Mouse (Mus musculus): ENCODE measurements at regions not wholly inside any gene's neighbourhood (a gene's known extent, or its start where the extent isn't known, plus 50 kb on each side); places are given as distances from the start of the nearest gene placed in this dataset.

DNA sequence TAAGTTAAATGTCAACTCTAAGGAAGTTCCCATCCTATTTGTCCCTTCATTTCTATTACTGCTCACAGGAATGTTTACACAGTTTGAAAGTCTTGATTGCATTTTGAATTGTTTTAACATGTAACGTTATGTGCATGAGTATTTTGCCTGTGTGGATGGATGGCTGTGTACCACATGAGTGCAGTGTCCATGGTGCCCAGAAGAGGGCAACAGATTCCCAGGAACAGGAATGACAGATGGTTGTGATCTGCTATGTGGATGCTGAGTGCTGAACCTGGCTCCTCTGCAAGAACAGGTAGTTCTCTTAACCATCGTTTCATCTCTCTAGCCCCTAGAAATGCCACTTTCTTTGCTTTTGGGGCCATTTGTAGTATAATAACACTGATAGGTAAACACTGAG is 597.9 kb upstream of the Zwint start:
- Histone ChIP-seq H3K9ac (ENCODE audit: low read depth, low read length) (no peak overlapping the region), H3K36me3 (ENCODE audit: control insufficient read depth, insufficient read depth, low read length) (no peaks in the 10 kb centered on the region), H3K4me3 (ENCODE audit: low read depth, low read length) (no peak overlapping the region), H3K27ac (ENCODE audit: low read length) (no peak overlapping the region), H3K4me2 (ENCODE audit: low read length) (no peak overlapping the region), H3K27me3 (ENCODE audit: control insufficient read depth, insufficient read depth, low read depth, low read length) (no peaks in the 10 kb centered on the region), H3K4me1 (ENCODE audit: control insufficient read depth, insufficient read depth, low read length) (no peaks in the 10 kb centered on the region), H3K9me3 (replicated peaks; ENCODE audit: control insufficient read depth, low read length, poor library complexity, severe bottlenecking) (no peaks in the 10 kb centered on the region)
- 87% methylated on average over 2 of the region's 2 CpGs for WGBS
- ATAC-seq = no peak

DNA sequence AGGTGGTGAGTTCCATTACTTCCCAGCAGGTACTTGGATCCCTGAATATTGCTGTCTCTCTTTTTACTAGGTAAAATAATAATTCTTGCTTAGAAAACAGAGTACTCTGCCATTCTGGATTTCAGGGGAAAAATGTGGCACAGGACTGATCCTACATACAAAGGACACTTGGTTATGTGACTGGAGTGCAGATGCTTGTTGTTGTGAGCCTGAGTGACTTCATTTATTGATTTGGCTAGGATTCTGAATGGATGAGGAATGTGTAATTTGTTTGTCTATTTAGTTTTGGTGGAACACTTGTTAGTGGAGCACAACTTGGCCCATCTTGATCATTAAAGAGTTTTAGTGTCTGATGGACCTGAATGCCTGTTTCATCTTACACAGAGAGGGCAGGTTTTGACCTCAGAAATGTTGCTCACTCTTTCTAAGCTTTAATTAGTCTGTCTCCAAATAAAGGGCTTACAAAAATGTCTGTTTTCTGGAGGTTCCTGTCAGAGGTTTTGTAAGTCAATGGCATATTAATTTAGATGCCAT is 583.4 kb upstream of the Zwint start:
- Histone ChIP-seq H3K4me1 (ENCODE audit: control insufficient read depth, insufficient read depth, low read length) (no peaks in the 10 kb centered on the region), H3K9me3 (replicated peaks; ENCODE audit: control insufficient read depth, low read length, poor library complexity, severe bottlenecking) (no peaks in the 10 kb centered on the region), H3K9ac (ENCODE audit: low read depth, low read length) (no peak overlapping the region), H3K27me3 (ENCODE audit: control insufficient read depth, insufficient read depth, low read depth, low read length) (no peaks in the 10 kb centered on the region), H3K4me3 (ENCODE audit: low read depth, low read length) (no peak overlapping the region), H3K27ac (ENCODE audit: low read length) (no peak overlapping the region), H3K36me3 (ENCODE audit: control insufficient read depth, insufficient read depth, low read length) (no peaks in the 10 kb centered on the region), H3K4me2 (ENCODE audit: low read length) (no peak overlapping the region)
- no peak for ATAC-seq

DNA sequence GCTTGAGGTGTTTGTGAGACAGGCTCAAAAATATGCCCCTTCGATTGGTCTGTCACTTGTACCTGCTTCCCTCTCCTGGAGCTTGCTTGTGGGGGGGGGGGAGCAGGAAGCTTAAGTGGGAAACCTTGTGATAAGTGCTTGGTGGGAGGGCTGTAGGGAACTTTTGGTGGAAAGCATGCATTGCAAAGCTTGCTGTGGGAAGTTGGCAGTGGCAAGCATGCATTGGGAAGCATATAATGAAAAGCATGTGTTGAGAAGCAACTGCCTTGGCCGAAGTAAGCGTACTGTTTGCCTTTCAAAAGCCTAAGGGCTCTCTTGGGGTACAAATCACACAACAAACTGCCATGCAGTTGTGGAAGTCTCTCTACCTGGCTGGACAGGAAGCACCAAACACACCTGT is 576.3 kb upstream of the Zwint start:
- no peak overlapping the region for H3K4me3 ChIP-seq (ENCODE audit: low read depth, low read length)
- no peaks in the 10 kb centered on the region for H3K27me3 ChIP-seq (ENCODE audit: control insufficient read depth, insufficient read depth, low read depth, low read length)
- no peak overlapping the region for H3K4me2 ChIP-seq (ENCODE audit: low read length)
- no peak overlapping the region for H3K9ac ChIP-seq (ENCODE audit: low read depth, low read length)
- 81% methylated on average over 3 of the region's 3 CpGs for WGBS
- H3K9me3 ChIP-seq (replicated peaks; ENCODE audit: control insufficient read depth, low read length, poor library complexity, severe bottlenecking) = no peaks in the 10 kb centered on the region
- H3K27ac ChIP-seq (ENCODE audit: low read length) = no peak overlapping the region
- no peak for ATAC-seq
- no peaks in the 10 kb centered on the region for H3K36me3 ChIP-seq (ENCODE audit: control insufficient read depth, insufficient read depth, low read length)
- no peaks in the 10 kb centered on the region for H3K4me1 ChIP-seq (ENCODE audit: control insufficient read depth, insufficient read depth, low read length)

DNA sequence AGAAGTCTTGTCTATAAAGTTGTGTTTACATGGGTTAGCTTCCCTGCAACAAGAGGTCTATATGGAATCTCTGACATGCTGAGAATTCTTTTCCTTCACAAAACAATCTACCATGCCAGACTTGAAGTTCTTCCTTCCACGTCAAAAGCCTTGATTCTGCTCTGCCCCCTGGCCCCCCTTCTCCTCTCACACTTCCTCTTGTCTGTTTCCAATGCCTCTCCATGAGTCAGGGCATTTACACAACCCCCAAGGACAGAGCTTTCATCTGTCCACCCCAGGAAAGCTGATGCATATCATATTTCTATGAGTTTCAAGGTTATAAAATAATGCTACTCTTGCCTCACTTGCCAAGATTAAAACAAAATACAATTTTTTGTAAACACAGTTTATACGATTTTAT is 557.7 kb upstream of the Zwint start:
- Histone ChIP-seq H3K36me3 (ENCODE audit: control insufficient read depth, insufficient read depth, low read length) (no peaks in the 10 kb centered on the region), H3K27me3 (ENCODE audit: control insufficient read depth, insufficient read depth, low read depth, low read length) (no peaks in the 10 kb centered on the region), H3K9ac (ENCODE audit: low read depth, low read length) (no peak overlapping the region), H3K4me3 (ENCODE audit: low read depth, low read length) (no peak overlapping the region), H3K4me2 (ENCODE audit: low read length) (no peak overlapping the region), H3K4me1 (ENCODE audit: control insufficient read depth, insufficient read depth, low read length) (no peaks in the 10 kb centered on the region), H3K9me3 (replicated peaks; ENCODE audit: control insufficient read depth, low read length, poor library complexity, severe bottlenecking) (no peaks in the 10 kb centered on the region), H3K27ac (ENCODE audit: low read length) (no peak overlapping the region)
- WGBS = 66% methylated on average over 2 of the region's 2 CpGs
- no peak for ATAC-seq

DNA sequence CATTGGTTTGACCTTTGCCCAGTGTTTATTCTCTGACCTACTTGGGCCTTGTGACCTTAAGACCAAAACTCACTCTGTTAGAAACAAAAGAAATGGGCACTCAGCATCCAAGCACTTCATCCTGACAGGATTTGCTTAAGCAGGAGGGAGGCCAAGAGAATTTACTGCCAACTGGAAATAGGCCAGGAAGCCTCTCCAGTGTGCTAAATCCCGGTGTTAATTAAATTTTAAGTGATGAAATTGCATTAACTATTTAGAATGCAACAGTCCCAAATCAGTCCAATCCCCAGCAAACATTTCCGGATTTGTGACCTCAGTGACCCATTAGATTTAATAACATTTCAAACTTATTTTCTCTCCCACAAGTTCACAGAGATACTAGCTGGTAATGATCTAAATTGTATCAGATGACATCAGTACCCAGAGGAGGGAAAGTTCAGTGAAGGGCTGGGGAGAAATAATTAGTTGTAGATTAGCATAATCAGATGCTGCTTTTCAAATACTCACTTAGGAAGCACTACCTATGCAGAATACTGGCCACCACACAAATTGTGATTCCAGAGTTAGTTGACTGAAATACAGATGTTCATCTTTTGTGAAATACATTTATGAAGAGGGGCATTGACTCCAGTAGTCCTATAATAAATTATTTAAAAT is 555.4 kb upstream of the Zwint start:
- Histone ChIP-seq H3K9me3 (replicated peaks; ENCODE audit: control insufficient read depth, low read length, poor library complexity, severe bottlenecking) (no peaks in the 10 kb centered on the region), H3K27ac (ENCODE audit: low read length) (no peak overlapping the region), H3K4me2 (ENCODE audit: low read length) (no peak overlapping the region), H3K36me3 (ENCODE audit: control insufficient read depth, insufficient read depth, low read length) (no peaks in the 10 kb centered on the region), H3K9ac (ENCODE audit: low read depth, low read length) (no peak overlapping the region), H3K4me3 (ENCODE audit: low read depth, low read length) (no peak overlapping the region), H3K27me3 (ENCODE audit: control insufficient read depth, insufficient read depth, low read depth, low read length) (no peaks in the 10 kb centered on the region), H3K4me1 (ENCODE audit: control insufficient read depth, insufficient read depth, low read length) (no peaks in the 10 kb centered on the region)
- no peak for ATAC-seq
- 51% methylated on average over 2 of the region's 2 CpGs for WGBS

DNA sequence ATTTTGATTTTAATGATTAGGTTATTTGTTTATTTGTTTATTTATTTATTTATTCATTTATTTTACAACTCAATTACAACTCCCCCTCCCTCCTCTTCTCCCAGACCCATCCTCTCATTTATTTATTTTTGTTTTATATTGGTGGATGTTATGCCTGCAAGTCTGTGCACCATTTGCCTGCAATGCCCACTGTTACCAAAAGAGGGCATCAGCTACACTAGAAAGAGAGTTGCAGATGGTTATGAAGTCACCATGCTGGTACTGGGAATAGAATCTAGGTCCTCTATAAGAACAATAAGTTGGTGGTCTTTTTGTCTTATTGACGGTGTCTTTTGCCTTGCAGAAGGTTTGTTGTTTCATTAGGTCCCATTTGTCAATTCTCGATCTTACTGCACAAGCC is 535.2 kb upstream of the Zwint start:
- no peaks in the 10 kb centered on the region for H3K36me3 ChIP-seq (ENCODE audit: control insufficient read depth, insufficient read depth, low read length)
- no peaks in the 10 kb centered on the region for H3K4me1 ChIP-seq (ENCODE audit: control insufficient read depth, insufficient read depth, low read length)
- H3K4me3 ChIP-seq (ENCODE audit: low read depth, low read length) = no peak overlapping the region
- H3K4me2 ChIP-seq (ENCODE audit: low read length) = no peak overlapping the region
- WGBS = 98% methylated on average over 2 of the region's 2 CpGs
- H3K9me3 ChIP-seq (replicated peaks; ENCODE audit: control insufficient read depth, low read length, poor library complexity, severe bottlenecking) = no peaks in the 10 kb centered on the region
- H3K27me3 ChIP-seq (ENCODE audit: control insufficient read depth, insufficient read depth, low read depth, low read length) = no peaks in the 10 kb centered on the region
- H3K9ac ChIP-seq (ENCODE audit: low read depth, low read length) = no peak overlapping the region
- H3K27ac ChIP-seq (ENCODE audit: low read length) = no peak overlapping the region
- ATAC-seq = no peak

DNA sequence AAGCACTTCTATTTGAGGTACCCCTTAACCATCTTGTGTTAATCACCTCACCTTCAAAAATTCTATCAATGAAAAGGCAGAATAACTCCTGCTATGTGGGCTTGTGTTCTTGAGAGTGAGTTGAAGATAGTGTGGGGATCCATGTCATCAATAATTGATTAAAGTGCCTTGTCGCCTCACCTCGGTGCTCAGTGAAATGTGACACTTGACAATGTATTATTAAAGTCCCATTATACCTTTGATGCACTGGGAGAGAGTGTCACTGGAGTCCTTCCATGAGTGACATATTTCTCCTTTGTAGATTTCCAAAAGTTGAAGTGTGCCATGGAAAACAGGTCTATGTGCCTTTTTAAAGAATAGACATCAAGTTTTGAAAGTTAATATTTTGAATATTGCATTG is 522.2 kb upstream of the Zwint start:
- H3K9me3 ChIP-seq (replicated peaks; ENCODE audit: control insufficient read depth, low read length, poor library complexity, severe bottlenecking) = no peaks in the 10 kb centered on the region
- no peaks in the 10 kb centered on the region for H3K36me3 ChIP-seq (ENCODE audit: control insufficient read depth, insufficient read depth, low read length)
- H3K4me2 ChIP-seq (ENCODE audit: low read length) = no peak overlapping the region
- no peak overlapping the region for H3K4me3 ChIP-seq (ENCODE audit: low read depth, low read length)
- H3K4me1 ChIP-seq (ENCODE audit: control insufficient read depth, insufficient read depth, low read length) = no peaks in the 10 kb centered on the region
- ATAC-seq = peak; percentile 56
- no peak overlapping the region for H3K27ac ChIP-seq (ENCODE audit: low read length)
- no peak overlapping the region for H3K9ac ChIP-seq (ENCODE audit: low read depth, low read length)
- 72% methylated on average over 2 of the region's 2 CpGs for WGBS
- no peaks in the 10 kb centered on the region for H3K27me3 ChIP-seq (ENCODE audit: control insufficient read depth, insufficient read depth, low read depth, low read length)
